Mouse (Mus musculus) thymus, postnatal 10 days (tissue): ENCODE data around the gene Ydjc.

Experiments
- DNase-seq, 2 experiments: peaks; one replicate each; pipeline ENCODE4 v3.0.0; 2021; ENCODE audit warnings: low spot score in 2 of 2

Gene Ydjc

DNA sequence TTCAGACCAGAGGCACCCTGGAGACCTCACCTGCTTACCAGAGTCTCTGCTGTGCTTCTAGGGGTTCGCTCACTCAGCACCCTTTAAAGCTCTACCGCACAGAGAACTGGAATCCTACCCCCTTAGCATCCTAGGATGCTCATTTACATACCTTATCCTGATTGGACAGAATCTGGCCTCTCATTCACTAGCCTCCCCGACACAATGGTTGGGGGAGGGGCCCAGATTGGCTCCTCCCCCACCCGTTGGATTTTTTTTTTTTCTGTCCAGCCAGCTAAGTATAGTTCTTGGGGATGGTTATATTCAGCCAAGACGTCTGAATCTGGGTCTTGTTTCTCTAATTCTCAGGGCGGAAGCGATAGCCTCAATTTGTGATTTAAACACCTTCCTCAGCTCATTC, at the start of gene Ydjc:
TSS of gene Ydjc (plus strand) at position 283 of the 400 bp plus-strand sequence.
- no peak for DNase-seq

DNA sequence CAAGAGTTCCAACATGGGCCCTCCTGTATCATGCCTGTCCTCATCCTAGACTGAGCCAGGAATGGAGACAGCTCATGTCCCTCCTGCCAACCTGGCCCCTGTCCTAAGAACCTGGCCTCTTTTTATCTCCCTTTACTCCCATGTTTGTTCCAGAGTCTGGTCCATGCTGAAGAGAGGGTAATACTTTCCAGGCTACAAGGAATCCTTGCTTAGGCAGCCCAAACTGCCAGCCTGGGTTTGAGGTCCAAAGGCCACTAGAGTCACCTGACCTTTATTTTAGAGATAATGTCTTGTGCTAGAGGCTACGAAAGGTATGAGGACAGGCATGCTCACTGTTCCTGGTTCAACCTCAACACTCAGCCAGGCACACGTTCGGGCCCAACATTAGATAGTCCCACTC, 47.5 kb upstream of the Ydjc start:
- DNase-seq = no peak

DNA sequence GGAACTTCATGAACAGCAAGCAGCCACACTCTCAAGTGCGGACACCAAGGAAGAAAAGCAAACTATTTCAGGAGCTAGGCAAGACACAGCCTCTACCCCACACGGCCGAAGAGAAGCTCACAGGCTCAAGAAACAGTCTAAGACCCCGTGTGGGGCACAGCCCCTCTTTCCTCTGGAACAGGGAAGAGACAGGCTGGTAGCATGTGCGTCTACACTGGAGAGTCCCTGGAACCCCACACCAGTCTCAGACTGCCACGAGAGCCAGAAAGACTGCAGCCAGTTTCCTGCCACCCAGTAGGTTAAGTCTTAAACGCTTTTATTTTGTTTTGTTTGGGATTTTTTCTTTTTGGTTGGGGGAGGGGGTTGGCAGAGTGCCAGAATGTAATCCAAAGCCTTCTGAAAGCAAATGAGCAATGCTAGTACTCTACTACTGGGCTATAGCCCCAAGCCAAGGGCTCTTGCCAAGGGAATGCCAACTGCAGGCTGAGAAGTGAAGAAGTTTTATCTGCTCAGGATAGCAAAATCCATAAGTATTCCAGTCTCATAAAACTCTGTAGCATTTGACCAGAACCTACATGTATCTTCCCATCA, 41.7 kb upstream of the Ydjc start:
- DNase-seq = no peak

DNA sequence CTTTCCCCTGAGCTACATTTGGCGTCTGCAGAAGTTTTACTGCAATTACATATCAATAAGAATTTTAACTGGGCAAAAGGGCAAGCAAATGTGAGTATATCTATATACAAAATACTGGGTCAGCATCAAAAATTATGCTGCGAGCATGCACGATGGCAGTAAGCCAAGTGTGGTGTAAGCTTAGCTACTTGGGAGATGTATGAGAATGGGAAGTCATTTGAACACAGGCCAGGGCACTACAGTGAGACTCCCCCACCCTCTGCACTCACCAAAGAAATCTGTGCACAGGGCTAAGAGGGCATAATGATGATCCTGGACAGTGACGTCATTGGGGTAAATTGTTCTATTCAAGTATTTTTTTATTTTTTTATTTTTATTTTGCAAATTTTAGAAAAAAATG, 39.8 kb upstream of the Ydjc start:
- no peak for DNase-seq

DNA sequence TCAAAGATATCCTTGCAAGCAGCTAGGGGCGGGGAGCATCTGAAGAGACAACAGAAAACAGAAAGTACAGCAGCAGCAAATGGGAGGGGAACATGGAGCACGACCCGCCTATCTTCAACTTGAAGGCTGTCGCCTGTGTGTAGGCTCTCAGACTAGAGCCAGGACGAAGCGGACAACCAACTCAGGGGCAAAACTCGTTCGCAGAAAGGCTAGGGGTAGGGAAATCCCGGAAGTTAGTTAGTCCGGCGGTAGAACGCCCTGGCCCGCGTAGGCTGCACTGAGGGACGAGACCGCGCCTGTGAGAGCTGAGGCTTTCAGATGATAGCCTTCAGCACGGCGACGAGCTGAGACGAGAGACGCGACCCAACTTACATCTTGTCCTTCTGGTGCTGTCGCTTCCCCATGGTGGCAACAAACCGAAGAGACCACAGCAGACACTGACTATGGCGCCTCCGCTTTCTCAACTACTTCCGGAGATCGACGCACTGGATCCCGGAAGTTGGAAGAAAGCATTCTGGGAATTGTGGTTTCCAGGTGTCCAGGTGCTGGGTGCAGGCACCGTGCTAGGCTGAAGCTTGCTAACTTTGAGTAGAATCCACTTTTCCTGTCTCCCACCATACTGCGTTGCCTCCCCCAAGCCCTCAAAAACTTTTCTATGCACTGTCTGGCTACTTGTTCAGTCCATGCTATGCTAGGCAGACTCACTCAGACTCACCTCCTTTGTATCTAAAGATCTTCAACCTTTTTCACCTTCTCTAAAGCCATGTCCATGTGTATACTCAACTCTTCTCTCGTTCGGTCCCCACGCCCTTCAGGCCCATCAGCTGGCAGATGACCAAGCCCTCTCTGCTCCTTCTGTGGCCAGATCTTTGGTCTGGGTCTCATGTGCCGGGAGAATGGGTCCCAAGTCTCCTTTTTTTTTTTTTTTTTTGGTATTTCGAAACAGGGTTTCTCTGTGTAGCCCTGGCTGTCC, 33.4 kb upstream of the Ydjc start, which contains the start of gene Ppil2:
TSS of gene Ppil2 (minus strand) at position 487 of the 973 bp plus-strand sequence.
- peak; percentile 62 to 69 for DNase-seq

DNA sequence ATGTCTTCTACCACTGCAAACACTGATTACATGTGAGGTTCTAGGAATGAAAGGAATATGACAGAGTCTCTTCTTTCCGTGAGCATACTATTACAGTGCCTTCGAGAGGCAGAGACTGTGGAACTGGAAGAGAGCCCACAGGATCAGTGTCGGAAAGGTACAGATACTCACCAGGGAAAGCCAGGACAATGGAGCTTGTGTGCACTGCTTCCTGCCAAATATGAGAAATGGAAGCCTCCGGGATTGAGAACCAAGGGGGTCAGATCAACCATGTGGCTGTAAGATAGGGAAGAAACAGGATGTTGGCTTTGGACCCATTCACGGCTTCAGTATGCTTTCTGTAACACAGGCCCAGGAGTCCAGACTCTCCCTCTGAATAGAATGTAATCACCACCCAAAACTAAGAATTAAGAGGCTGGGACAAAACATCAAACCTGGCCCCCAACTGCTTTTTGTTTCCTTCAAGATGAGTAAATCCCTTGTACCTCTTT, 27.1 kb upstream of the Ydjc start:
- DNase-seq = no peak

DNA sequence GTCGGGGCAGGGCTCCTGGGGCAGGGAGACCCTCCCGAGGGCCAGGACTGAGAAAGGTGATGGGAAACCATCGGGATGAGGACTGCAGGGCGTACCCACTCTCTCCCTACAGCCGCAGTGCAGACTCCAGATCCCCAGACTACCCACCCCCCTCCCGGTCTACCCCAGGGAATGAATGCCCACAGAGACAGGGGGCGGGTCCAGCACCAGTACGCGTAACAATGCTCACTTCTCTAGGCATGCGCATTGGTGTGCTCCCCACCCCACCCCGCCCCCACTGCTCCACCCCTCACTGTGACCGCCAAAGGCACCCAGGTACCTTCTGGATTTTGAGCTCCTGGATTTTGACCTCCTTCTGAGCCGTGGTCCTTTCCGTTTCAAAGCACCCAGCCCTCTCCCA, 22.9 kb upstream of the Ydjc start:
- DNase-seq = no peak

DNA sequence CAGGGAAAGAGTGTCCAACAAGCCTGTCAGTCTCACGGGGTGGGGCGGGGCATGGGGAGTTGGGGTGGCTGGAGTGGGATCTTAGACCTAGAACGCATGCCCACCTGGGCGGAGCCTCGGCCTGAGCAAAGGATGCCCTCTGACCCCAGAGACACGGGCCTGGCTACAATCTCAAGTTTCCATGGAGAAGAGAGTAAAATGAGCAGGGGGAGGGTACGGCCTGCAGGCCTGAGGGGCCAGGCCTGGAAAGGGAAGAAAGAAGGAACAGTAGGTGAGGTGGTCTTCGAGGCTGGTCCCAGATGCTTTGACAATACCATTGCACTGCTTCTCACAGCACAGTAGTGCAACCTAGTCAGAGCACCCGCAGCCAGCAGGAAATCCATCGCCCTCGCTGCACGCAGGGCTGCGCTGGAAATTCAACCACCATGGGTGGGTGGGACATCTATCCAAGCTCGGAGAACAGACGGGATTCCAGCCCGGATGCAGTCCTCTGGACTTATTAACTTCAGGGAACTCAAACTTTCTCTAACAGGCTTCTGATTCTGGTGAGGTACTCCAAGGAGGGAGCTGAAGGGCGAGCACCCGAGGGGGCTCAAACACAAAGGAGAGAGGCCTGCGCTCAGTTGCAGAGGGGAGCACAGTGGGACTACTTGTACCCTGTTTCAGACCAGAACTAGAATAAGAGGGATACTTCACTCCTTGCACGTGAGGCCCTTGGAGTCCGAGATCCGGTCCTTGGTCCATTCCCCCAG, 20.1 kb upstream of the Ydjc start:
- peak in 1 of 2 experiments; percentile 28 for DNase-seq

DNA sequence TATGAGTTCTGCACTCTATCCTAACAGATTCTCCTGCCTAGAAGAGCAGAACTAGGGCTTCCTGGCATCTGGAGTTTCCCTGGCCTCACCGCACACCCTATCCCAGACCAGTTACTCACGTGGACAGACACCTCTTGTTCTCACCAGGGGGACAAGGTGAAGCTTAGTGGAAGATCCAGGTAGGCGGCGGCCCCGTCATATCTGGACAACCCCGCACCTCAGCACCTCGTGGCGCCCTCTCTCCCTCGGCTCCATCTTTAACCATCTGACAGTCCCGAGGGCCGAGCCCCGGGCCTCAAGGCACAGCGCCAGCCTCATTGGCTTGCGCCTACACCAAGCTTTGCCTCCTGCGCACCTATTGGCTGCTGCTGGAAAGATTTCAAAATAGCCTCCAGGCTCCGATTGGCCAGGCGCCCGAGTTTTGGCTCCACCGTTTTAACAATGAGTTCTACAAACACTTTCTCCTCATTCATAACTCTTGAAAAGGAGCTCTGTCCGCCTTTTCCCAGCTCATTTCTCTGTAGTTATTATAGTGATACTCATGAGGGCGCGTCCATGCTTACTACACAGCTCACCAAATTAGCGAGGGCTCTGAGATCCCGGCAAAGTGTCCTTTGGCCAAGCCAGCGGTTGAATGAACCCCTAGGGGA, 19.4 kb upstream of the Ydjc start, which contains the start of gene 2610318N02Rik:
TSS of gene 2610318N02Rik (minus strand) at position 297 of the 650 bp plus-strand sequence.
- peak; percentile 75 to 76 for DNase-seq

DNA sequence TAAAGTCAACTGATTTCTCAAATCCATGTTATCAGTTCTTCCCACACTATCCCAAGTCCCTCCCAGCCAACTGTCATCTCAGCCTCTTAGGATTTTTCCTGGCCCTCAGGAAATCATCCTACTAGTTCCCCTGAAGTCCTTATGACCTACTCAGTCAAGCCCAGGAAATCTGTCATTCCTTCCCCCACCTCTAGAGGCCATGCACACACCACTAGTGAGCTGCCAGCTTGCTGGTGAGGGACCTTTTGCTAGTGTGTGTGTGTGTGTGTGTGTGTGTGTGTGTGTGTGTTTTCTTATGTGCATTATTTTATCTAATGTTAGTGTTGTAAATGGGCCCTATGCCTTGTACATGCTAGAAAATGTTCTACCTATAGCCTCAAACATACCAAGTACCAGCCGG, 17.1 kb upstream of the Ydjc start:
- peak; percentile 43 to 64 for DNase-seq

DNA sequence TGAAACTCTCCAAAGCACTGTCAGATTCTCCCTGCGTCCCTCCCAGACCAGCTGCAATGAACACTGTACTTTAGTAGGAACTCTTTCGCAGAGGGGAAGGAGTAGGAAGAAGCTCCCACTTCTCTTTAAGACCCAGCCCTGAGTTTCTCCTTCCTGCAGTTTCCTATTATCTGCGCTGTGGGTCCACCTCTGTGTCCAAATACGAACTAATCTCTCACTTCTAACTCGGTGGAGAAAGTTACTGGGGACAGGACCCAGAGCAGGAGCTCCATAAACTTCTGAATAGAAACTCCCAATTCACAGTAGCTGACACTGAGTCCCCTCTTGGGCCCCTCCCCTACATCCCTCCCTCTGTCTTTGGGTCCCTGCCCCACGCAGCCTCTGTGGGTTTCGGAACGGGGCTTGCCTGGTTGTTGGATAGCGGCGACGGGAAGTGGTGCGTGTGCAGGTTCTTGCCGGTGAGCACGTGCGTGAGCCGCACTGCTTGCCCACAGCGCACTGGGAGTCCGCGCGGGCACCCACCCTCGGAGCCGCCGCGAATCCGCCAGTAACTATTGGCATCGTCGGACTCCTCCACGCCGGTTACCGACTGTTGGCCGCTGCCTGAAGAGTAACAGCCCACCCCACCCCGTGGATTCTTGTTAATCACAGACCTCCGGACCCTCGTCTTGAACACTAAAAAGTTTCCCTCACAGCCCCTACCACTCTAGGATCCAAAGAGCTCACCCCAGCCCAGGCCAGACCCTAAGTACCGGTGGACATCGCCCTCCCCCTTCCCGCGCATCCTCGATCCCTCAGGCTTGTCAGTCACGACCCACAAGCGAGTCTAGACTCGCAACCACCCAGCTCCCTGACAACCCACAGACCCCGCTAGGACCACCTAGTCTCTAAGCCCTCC, 13.0 kb upstream of the Ydjc start:
- peak; percentile 30 to 31 for DNase-seq

DNA sequence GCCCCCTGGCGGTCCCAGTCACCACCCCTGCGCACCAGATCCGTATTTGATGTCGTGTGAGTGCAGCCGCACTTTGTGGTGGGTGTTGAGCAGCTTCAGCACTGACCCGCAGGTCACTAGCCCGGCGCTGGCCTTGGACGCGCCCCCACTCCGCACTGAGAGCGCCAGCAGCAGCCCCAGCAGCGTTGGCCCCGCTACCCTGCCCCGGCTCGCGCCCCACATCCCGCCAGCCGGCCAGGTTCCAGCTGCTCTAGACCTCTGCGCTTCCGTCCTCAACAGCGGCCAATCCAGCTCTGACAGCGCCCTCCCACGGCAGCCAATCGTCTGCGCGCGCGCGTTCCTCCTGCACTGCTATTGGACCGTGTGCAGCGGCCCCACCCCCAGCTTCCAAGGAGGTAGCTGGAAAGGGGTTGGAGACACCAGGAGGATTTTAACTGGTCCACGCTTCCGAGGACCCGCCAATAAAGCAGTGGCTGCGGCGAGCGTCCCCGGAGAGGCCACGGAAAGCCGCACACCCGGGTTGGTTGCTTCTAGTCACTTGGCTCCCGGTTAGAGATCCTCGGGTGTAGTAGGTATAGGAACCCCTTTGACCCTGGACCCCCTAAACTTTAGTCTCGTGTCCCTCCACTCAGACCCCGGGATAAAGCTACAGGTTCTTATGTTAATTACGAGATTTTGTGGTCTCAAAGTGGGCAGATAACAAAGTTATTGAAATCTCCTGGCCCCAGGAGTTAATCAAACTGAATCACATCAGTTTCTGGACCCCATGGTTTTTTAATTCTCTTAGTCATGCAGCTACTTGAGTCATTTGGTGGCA, 12.1 kb upstream of the Ydjc start, which contains the start of gene Sdf2l1:
TSS of gene Sdf2l1 (minus strand) at position 295 of the 817 bp plus-strand sequence.
- DNase-seq = peak; percentile 93 to 95

DNA sequence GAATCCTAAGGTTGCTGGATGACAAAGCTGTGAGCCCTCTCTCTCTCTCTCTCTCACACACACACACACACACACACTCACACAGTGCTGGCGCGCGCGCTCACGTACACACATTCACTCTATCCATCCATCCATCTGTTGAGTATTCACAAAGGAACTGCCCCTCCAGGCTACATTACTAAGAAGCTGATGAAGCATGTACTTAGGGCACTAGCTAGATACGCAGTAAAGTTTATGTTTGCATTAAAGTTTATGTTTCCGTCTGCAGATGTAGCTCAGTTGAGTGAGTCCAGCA, 11.6 kb upstream of the Ydjc start:
- DNase-seq = no peak

DNA sequence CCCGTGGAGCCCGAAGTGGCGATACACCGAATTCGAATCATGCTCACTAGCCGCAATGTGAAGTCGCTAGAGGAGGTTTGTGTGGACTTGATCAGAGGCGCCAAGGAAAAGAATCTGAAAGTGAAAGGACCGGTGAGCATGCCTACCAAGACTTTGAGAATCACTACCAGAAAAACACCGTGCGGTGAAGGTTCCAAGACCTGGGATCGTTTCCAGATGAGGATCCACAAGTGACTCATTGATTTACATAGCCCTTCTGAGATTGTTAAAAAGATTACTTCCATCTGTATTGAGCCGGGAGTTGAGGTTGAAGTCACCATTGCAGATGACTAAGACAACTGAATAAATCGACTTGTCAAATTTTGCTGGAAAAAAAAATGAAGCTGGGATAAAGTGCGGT, 7.1 kb upstream of the Ydjc start:
- DNase-seq = no peak

DNA sequence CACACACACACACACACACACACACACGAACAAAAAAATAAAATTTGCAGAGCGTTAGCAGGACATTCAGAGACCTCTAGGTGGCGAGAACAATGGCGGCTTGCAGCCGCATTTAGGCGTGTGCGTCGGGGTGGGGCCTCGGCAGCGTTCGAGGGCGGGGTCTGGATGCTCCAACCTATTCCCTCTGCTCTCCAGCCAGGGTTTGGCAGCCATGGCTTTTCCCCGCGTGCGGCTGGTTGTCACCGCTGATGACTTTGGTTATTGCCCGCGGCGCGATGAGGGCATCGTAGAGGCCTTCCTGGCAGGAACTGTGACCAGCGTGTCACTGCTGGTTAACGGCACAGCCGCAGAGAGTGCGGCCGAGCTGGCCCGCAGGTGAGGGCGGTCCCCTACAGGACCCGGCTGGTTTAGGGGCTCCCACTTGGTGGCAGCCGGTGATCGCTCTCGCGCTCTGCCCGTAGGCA, 2.4 kb downstream of the Ydjc start, which contains the start of gene Ccdc116:
TSS of gene Ccdc116 (minus strand) at position 458 of the 464 bp plus-strand sequence.
- peak; percentile 41 to 64 for DNase-seq

DNA sequence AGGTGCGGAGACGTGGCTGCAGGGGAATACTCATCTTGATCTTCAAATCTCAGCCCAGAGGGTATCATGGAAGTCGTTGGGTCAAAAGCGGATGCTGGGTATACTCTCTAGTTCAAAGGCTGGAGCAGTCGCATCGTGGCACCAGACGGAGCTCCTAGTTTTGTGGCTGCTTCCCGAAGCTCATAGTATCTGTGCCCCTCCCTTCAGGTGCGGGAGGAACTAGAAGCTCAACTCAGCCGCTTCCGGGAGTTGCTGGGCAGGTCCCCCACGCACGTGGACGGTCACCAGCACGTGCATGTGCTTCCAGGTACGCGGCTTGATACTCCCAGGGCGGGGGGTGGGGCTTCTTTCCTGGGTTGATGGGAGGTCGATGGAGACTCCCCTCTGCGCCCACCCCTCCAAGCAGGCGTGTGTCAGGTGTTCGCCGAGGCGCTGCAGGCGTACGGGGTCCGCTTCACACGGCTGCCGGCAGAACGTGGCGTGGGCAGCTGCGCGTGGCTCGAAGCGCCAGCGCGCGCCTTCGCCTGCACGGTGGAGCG, 3.0 kb downstream of the Ydjc start:
- DNase-seq = peak in 1 of 2 experiments; percentile 16

DNA sequence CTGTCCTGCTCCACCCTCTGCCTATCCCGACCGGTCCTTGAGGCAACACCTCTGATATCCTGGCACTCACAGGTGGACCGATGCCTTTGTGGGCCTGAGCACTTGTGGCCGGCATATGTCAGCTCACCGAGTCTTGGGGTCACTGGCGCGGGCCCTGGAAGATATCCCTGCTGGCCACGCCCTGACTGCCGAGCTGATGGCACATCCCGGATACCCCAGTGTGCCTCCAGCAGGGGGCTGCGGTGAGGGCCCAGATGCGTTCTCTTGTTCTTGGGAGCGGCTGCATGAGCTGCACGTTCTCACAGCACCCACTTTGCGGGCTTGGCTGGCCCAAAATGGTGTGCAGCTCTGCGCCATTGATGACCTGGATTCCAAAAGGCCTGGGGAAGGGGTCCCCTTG, 3.7 kb downstream of the Ydjc start:
- DNase-seq = peak; percentile 44 to 68

DNA sequence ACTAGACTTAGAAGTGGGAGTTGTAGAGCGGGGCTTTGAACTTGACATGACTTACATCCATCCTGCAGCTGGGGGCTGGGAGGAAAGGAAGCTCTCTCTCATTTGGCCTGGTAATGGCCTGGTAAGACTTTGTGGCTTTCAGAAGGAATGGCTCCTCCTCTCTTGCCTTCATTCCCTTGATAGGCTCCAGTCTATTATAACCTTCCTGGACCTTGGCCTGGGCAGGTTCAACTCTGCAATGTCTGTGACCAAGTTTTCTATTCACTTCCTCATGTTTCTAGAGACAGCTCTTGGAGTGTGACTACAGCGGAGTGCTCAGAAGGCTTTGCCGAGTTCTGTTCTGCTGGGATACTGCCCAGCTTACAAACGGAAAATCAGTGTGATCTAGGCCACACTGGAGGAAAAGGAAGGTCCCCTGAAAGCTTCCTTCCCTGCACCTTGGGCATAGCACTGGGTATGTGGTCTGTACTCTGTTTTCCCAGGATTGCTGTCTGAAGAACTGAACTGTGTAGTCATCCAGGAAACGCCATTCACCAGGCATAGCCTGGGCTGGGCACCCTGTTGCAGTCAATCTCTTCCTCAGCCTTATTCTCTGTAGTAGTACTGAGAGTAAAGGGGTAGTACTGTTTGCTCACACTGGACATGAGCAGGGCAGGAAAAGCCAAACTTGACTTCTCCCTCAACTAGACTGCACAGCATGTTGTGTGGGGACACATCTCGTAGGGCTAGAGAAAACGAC, 6.3 kb downstream of the Ydjc start:
- DNase-seq = no peak
